Mouse (Mus musculus) midbrain, embryonic 14.5 days (tissue): Measurements from ENCODE around the gene Bud13. TPM values are rescaled to one million over a fixed set of nuclear protein-coding genes. Genes with fewer than 3 reads are reported as not detected.

Source experiments
- ATAC-seq: fragments of 200-750 bp; cut with Nextera tagmentation; 2 replicates; pipeline ENCODE4 v1.8.0; 2017; ENCODE audit warnings: moderate number of reproducible peaks, moderate library complexity; ENCODE audit not compliant: low FRiP score, low TSS enrichment
- DNase-seq: peaks from one replicate; pipeline ENCODE4 v3.0.0-alpha.2; 2015
- H3K27ac ChIP-seq: fragments of 300-500 bp; sonication (generic); replicated peaks from 2 replicates; pipeline ENCODE4 v1.5.1; 2014; ENCODE audit warnings: mild to moderate bottlenecking, low read depth, low read length, moderate library complexity
- H3K27me3 ChIP-seq: fragments of 300-500 bp; sonication (generic); 2 replicates; pipeline ENCODE4 v1.6.1; 2014; ENCODE audit warnings: low read length, control low read depth, mixed read lengths; ENCODE audit not compliant: control insufficient read depth, insufficient read depth
- H3K36me3 ChIP-seq: fragments of 300-500 bp; sonication (generic); 2 replicates; pipeline ENCODE4 v1.6.1; 2014; ENCODE audit warnings: low read length, control low read depth; ENCODE audit not compliant: control insufficient read depth, insufficient read depth
- H3K4me1 ChIP-seq: fragments of 300-500 bp; sonication (generic); 2 replicates; pipeline ENCODE4 v1.6.1; 2014; ENCODE audit warnings: mild to moderate bottlenecking, antibody characterized with exemption, low read length, control low read depth; ENCODE audit not compliant: control insufficient read depth, insufficient read depth
- H3K4me2 ChIP-seq: fragments of 300-500 bp; sonication (generic); 2 replicates; pipeline ENCODE4 v1.6.1; 2014; ENCODE audit warnings: mild to moderate bottlenecking, low read length, moderate library complexity
- H3K4me3 ChIP-seq: fragments of 300-500 bp; sonication (generic); replicated peaks from 2 replicates; pipeline ENCODE4 v1.5.1; 2014; ENCODE audit warnings: low read depth, low read length
- H3K9ac ChIP-seq: fragments of 300-500 bp; sonication (generic); replicated peaks from 2 replicates; pipeline ENCODE4 v1.6.1; 2014; ENCODE audit warnings: mild to moderate bottlenecking, low read length, moderate library complexity
- H3K9me3 ChIP-seq: fragments of 300-500 bp; sonication (generic); 2 replicates; pipeline ENCODE4 v1.6.1; 2016; ENCODE audit warnings: low read length, control low read depth, mixed read lengths; ENCODE audit not compliant: control insufficient read depth
- WGBS: fragments of 180-500 bp; shearing (Covaris S2); extraction: QIAGEN DNeasy Blood & Tissue Kit; methylation state at CpG from one replicate; pipeline ENCODE4 v1.1.7; 2014; 5-methylcytosine and 5-hydroxymethylcytosine counted together
- polyA plus RNA-seq: library from polyadenylated mRNA; unstranded; fragments of >200 nt; fragmentation: Nextera tagmentation; extraction: Ambion mirVana; gene quantifications from 2 replicates; pipeline ENCODE4 v1.2.1, GENCODE M21; 2014

Bud13 gene
- polyA plus RNA-seq = 15.5 and 16.9 TPM in 2 replicates

DNA sequence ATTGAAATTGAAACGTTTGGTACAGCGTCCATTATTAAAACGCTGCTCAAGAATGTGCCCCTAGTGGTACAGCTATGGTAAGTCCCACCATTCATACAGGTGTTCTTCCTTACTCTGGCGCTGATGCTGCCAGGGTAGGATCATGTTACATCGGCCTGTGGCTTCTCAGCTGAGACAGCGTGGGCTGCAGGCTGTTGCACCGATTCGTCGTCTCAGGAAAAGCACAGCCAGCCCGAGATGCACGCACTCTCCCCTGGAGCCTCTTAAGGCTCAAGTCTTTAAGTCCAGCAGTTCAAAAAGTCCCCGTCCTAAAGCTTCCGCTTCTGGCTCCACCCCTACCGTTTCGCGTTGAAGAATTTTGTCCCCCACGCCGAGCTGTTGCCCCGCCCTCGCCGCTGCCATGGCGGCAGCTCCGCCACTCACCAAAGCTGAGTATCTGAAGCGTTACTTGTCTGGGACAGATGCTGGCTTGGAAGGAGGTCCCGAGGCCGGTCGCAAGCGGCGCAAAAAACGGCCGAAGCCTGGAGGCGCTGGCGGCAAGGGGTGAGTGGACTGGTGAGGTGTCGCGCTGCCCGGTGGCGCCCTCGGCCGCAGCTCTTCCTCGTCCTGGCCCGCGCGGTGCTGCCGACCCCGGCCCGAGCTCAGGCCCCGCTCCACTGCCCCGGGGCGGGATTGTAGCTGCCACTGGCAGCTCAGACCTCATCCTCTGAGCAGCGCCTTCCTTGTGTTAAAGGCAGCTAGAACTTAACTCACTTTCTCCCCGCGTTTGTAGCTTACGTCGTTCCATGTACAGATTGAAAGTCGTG, at the start of gene Bud13:
Bud13 (plus strand) TSS at position 378 of the 806 bp plus-strand sequence.
- Histone ChIP-seq H3K9ac (peak within 1 kb of the TSS; percentile 68), H3K4me3 (peak within 1 kb of the TSS; percentile 71), H3K27ac (peak within 1 kb of the TSS; percentile 60), H3K4me2 (peak within 1 kb of the TSS; percentile 78), H3K27me3 (no peaks in the 10 kb centered on the region), H3K36me3 (peaks cover 54% of the 10 kb centered on the region), H3K4me1 (peaks cover 9% of the 10 kb centered on the region), H3K9me3 (no peaks in the 10 kb centered on the region)
- DNase-seq = peak; percentile 94
- WGBS = under 1% methylated on average over 55 of the region's 55 CpGs
- ATAC-seq = peak; percentile 84

DNA sequence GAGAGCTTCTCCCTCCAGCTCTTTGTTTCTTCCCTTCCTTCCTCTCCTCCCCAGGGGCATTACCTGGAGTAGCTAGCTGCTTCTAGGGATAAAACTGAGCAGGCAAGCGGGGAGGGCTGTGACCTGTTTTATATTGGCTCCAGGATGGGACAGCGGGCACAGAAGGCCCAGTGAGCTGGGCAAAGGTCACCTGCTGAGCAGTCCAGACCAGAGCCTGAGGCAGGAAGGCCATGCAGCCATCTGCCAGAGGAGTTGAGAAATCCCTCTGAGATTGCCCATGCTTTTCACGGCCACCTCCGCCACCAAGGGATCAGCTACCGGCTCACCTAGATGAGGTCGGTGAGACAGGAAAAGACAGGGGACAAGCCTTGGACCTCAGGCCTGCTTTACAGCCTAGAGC, 47.6 kb upstream of the Bud13 start:
- no peaks in the 10 kb centered on the region for H3K36me3 ChIP-seq
- H3K27me3 ChIP-seq = no peaks in the 10 kb centered on the region
- ATAC-seq = no peak
- H3K4me2 ChIP-seq = no peak overlapping the region
- 84% methylated on average over 6 of the region's 6 CpGs for WGBS
- no peak overlapping the region for H3K27ac ChIP-seq
- H3K9me3 ChIP-seq = no peaks in the 10 kb centered on the region
- no peak overlapping the region for H3K4me3 ChIP-seq
- H3K9ac ChIP-seq = no peak overlapping the region
- DNase-seq = no peak
- 0 out of 2 replicates have a peak, but pooled peaks cover 5% of the 10 kb centered on the region for H3K4me1 ChIP-seq

GRCm38 (mm10) chr9:46235596-46235648, 47.4 kb upstream of the Bud13 start, which contains the start of gene Apoc3:
Gene Apoc3 (minus strand): TSS chr9:46235636.
- Histone ChIP-seq H3K27ac (no peak within 1 kb of the TSS), H3K4me1 (0 out of 2 replicates have a peak, but pooled peaks cover 5% of the 10 kb centered on the region), H3K4me2 (no peak within 1 kb of the TSS), H3K4me3 (no peak within 1 kb of the TSS), H3K9ac (no peak within 1 kb of the TSS), H3K9me3 (no peaks in the 10 kb centered on the region), H3K36me3 (no peaks in the 10 kb centered on the region), H3K27me3 (no peaks in the 10 kb centered on the region)
- ATAC-seq (no peak), DNase-seq (no peak)

GRCm38 (mm10) chr9:46235649-46236048, 47.2 kb upstream of the Bud13 start:
- DNase-seq (no peak), ATAC-seq (no peak)
- H3K36me3 ChIP-seq = no peaks in the 10 kb centered on the region
- no peaks in the 10 kb centered on the region for H3K27me3 ChIP-seq
- WGBS = 44% methylated on average over 4 of the region's 4 CpGs
- H3K9me3 ChIP-seq = no peaks in the 10 kb centered on the region
- H3K4me1 ChIP-seq = 0 out of 2 replicates have a peak, but pooled peaks cover 3% of the 10 kb centered on the region
- no peak overlapping the region for H3K9ac ChIP-seq
- H3K4me3 ChIP-seq = no peak overlapping the region
- no peak overlapping the region for H3K4me2 ChIP-seq
- H3K27ac ChIP-seq = no peak overlapping the region

- H3K4me1 ChIP-seq = no peaks in the 10 kb centered on the region
- no peak for DNase-seq
These were observed 44.0 kb upstream of the Bud13 start for GRCm38 (mm10) chr9:46238850-46239249.

GRCm38 (mm10) chr9:46240526-46241153, 42.2 kb upstream of the Bud13 start, which contains the start of gene Apoa4:
Gene Apoa4 (plus strand): TSS chr9:46240696.
- Histone ChIP-seq H3K9ac (no peak within 1 kb of the TSS), H3K4me2 (no peak within 1 kb of the TSS), H3K27me3 (no peaks in the 10 kb centered on the region), H3K9me3 (no peaks in the 10 kb centered on the region), H3K4me3 (no peak within 1 kb of the TSS), H3K4me1 (no peaks in the 10 kb centered on the region), H3K27ac (no peak within 1 kb of the TSS), H3K36me3 (no peaks in the 10 kb centered on the region)
- DNase-seq (no peak), ATAC-seq (no peak)
- 77% methylated on average over 7 of the region's 7 CpGs for WGBS

More at GRCm38 (mm10) chr9:46238850-46239249, 44.0 kb upstream of the Bud13 start:
- WGBS = 89% methylated on average over 7 of the region's 7 CpGs
- Histone ChIP-seq H3K27me3 (no peaks in the 10 kb centered on the region), H3K36me3 (no peaks in the 10 kb centered on the region), H3K4me2 (no peak overlapping the region), H3K9ac (no peak overlapping the region), H3K27ac (no peak overlapping the region), H3K4me3 (no peak overlapping the region), H3K9me3 (no peaks in the 10 kb centered on the region)
- ATAC-seq = no peak

DNA sequence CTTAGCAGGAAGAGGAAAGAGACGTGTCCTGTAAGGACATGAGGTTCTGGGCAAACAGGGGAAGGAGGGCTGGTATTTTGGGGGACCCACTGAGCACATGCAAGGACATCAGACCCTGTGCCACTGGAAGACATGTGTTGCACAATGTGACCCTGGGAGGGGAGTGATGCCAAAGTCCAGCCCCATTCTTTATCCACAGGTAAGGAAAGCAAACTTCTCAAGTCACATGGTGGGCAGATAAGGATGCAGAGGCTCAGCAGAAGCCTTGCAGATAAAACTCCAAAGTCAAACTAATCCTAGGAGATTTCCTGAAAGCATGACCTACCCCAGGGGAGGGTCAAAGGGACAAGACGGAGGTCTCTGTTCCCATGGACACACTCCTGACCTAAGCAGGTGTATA, 41.0 kb upstream of the Bud13 start:
- ATAC-seq (no peak), DNase-seq (no peak)
- WGBS = 82% methylated on average over 2 of the region's 2 CpGs
- no peaks in the 10 kb centered on the region for H3K27me3 ChIP-seq
- no peaks in the 10 kb centered on the region for H3K4me1 ChIP-seq
- H3K9me3 ChIP-seq = no peaks in the 10 kb centered on the region
- no peak overlapping the region for H3K4me3 ChIP-seq
- H3K4me2 ChIP-seq = no peak overlapping the region
- H3K36me3 ChIP-seq = no peaks in the 10 kb centered on the region
- H3K9ac ChIP-seq = no peak overlapping the region
- H3K27ac ChIP-seq = no peak overlapping the region

GRCm38 (mm10) chr9:46243122-46243521, 39.7 kb upstream of the Bud13 start:
- no peak overlapping the region for H3K27ac ChIP-seq
- ATAC-seq (no peak), DNase-seq (no peak)
- no peaks in the 10 kb centered on the region for H3K27me3 ChIP-seq
- H3K9ac ChIP-seq = no peak overlapping the region
- H3K4me1 ChIP-seq = no peaks in the 10 kb centered on the region
- no peak overlapping the region for H3K4me3 ChIP-seq
- no peaks in the 10 kb centered on the region for H3K9me3 ChIP-seq
- H3K4me2 ChIP-seq = no peak overlapping the region
- WGBS = 76% methylated on average over 4 of the region's 4 CpGs
- no peaks in the 10 kb centered on the region for H3K36me3 ChIP-seq

GRCm38 (mm10) chr9:46243584-46243983, 39.2 kb upstream of the Bud13 start:
- no peaks in the 10 kb centered on the region for H3K27me3 ChIP-seq

More at GRCm38 (mm10) chr9:46243584-46243983, 39.2 kb upstream of the Bud13 start:
- Histone ChIP-seq H3K9me3 (no peaks in the 10 kb centered on the region), H3K4me2 (no peak overlapping the region), H3K9ac (no peak overlapping the region), H3K36me3 (no peaks in the 10 kb centered on the region), H3K4me3 (no peak overlapping the region), H3K27ac (no peak overlapping the region), H3K4me1 (no peaks in the 10 kb centered on the region)
- DNase-seq (no peak), ATAC-seq (no peak)
- 71% methylated on average over 8 of the region's 8 CpGs for WGBS
